15 mouse cellular contexts compared by ENCODE assay signal in the genomic region with DNA sequence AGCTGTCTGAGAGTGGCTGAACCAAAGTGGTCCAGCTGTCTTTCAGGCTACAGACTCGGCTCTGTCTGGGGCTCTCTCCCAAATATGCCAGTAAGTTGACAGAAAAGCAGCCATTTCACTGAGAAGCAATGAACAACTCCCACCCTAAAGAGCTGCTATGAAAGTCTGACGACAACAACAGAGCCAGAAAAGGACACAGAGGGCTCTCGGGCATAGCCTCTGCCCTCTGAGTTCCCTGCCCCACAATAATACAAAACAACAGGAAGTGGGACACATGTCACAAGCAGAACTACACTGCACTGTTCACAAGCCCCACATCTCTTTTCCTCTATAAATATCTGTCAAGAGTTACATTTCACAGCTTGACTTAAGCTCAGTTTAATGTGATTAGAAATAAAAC.
DNase-seq lines count a peak whose midpoint lies in the region; ATAC-seq and TF ChIP-seq lines count a peak whose summit lies in the region.
"Had no signal": no experiment of that assay in that cellular context is flagged by ENCODE, and none has a peak within 500 bp of the region (broad histone marks: within the 10 kb centered on the region; RNA-seq: fewer than 3 reads in every experiment).

No protein-coding gene starts in this region.

- H3K4me2 ChIP-seq in midbrain, embryonic 11.5 days = no peak overlapping the region
- H3K4me2 ChIP-seq: embryonic facial prominence, embryonic 15.5 days; forebrain, embryonic 15.5 days; stomach, embryonic 15.5 days had no signal

- no peak overlapping the region for H3K9ac ChIP-seq in midbrain, embryonic 11.5 days (ENCODE audit: low read length)
- H3K9ac ChIP-seq: embryonic facial prominence, embryonic 15.5 days; forebrain, embryonic 15.5 days; stomach, embryonic 15.5 days had no signal

- H3K27me3 ChIP-seq in midbrain, embryonic 11.5 days (ENCODE audit: control insufficient read depth, insufficient read depth, low read length) = no peaks in the 10 kb centered on the region
- H3K27me3 ChIP-seq: embryonic facial prominence, embryonic 15.5 days; forebrain, embryonic 15.5 days; megakaryocyte, embryonic 14.5 days; stomach, embryonic 15.5 days had no signal

- no peak overlapping the region for H3K4me3 ChIP-seq in layer of hippocampus, adult 2 months
- H3K4me3 ChIP-seq in midbrain, embryonic 11.5 days (ENCODE audit: low read depth, low read length) = no peak overlapping the region
- H3K4me3 ChIP-seq: embryonic facial prominence, embryonic 15.5 days; forebrain, embryonic 15.5 days; megakaryocyte, embryonic 14.5 days; myocyte; stomach, embryonic 15.5 days had no signal

- 89% methylated on average over 3 of the region's 3 CpGs for WGBS in midbrain, embryonic 11.5 days

- TF ChIP-seq CTCF in layer of hippocampus, adult 2 months (conservative IDR thresholded peaks at IDR 0.05) = no peak

- H3K9me3 ChIP-seq in midbrain, embryonic 11.5 days (ENCODE audit: control insufficient read depth, low read length) = no peaks in the 10 kb centered on the region
- H3K9me3 ChIP-seq: embryonic facial prominence, embryonic 15.5 days; forebrain, embryonic 15.5 days; megakaryocyte, embryonic 14.5 days; stomach, embryonic 15.5 days had no signal

- no peak for ATAC-seq in midbrain, embryonic 11.5 days (ENCODE audit: low FRiP score)
- ATAC-seq: forebrain, embryonic 15.5 days had no signal

- H3K27ac ChIP-seq in layer of hippocampus, adult 2 months = peak overlapping the region; percentile 32; the same call in 1 of the 2 replicates
- no peak overlapping the region for H3K27ac ChIP-seq in midbrain, embryonic 11.5 days (ENCODE audit: low read depth, low read length)
- H3K27ac ChIP-seq: embryonic facial prominence, embryonic 15.5 days; forebrain, embryonic 15.5 days; stomach, embryonic 15.5 days had no signal

- no peaks in the 10 kb centered on the region for H3K36me3 ChIP-seq in midbrain, embryonic 11.5 days (ENCODE audit: control insufficient read depth, insufficient read depth, low read length)
- H3K36me3 ChIP-seq: forebrain, embryonic 15.5 days had no signal

- H3K4me1 ChIP-seq in midbrain, embryonic 11.5 days (ENCODE audit: control insufficient read depth, insufficient read depth, low read length) = no peaks in the 10 kb centered on the region
- H3K4me1 ChIP-seq: embryonic facial prominence, embryonic 15.5 days; forebrain, embryonic 15.5 days had no signal

- DNase-seq in layer of hippocampus, adult 2 months (ENCODE audit: low spot score in 2 of 2) = no peak
- no peak for DNase-seq in layer of hippocampus, adult 9-10 months (ENCODE audit: low spot score)
- DNase-seq in B cell, adult 2 months = peak; percentile 49 to 50
- peak; percentile 74 for DNase-seq in T-cell, adult 2 months (ENCODE audit: low spot score)
- DNase-seq in lung, postnatal 25 days (ENCODE audit: low spot score) = peak; percentile 63
- DNase-seq in yolk sac, embryonic 10.5 days (ENCODE audit: low spot score) = no peak
- DNase-seq in midbrain, embryonic 11.5 days (ENCODE audit: low spot score, missing footprints) = no peak
- no peak for DNase-seq in right cerebral cortex, adult 18-20 months
- DNase-seq: cerebellum, postnatal 14 days; gastrocnemius, postnatal 25 days had no signal

Comparison
In these comparisons a context has a peak if more than half of its experiments do, and no peak if none do; other contexts are left out.
1. DNase-seq: peak in B cell, adult 2 months (2 of 2), T-cell, adult 2 months (single experiment) and lung, postnatal 25 days (single experiment); none in layer of hippocampus, adult 2 months (0 of 2), layer of hippocampus, adult 9-10 months (single experiment), yolk sac, embryonic 10.5 days (single experiment), midbrain, embryonic 11.5 days (single experiment) and right cerebral cortex, adult 18-20 months (single experiment).